Comparison of ENCODE assay signal across 7 mouse cellular contexts in genomic region chr6:97211981-97212380, GRCm38 (mm10). TPM values are rescaled to one million over a fixed set of nuclear protein-coding genes. Genes with fewer than 3 reads are reported as not detected.
DNase-seq lines count a peak whose midpoint lies in the region; ATAC-seq and TF ChIP-seq lines count a peak whose summit lies in the region.

No protein-coding gene starts in this region.

- peak overlapping the region; percentile 85 for H3K4me3 ChIP-seq in cerebellum, adult 2 months (replicated peaks; ENCODE audit: insufficient read depth, low read depth, low read length)
- peak overlapping the region; percentile 75 for H3K4me3 ChIP-seq in hindbrain, embryonic 13.5 days
- H3K4me3 ChIP-seq in megakaryocyte, embryonic 14.5 days (replicated peaks) = peak overlapping the region; percentile 98
- peak overlapping the region; percentile 71; the same call in 1 of the 2 replicates for H3K4me3 ChIP-seq in stomach, embryonic 14.5 days (ENCODE audit: low read depth, low read length)

- in situ Hi-C loops in Patski (cut with MboI; ENCODE audit: low pct_unique_long_range_greater_than_20kb) = no loop called here

- POLR2A ChIA-PET in Patski (lab: Charles Lee) = interaction anchor here (1.3 kb wide), 1 partner anchor 9 kb away, joined by 4 read pairs; no protein-coding TSS in a partner anchor

- H3K9ac ChIP-seq in hindbrain, embryonic 13.5 days = peak overlapping the region; percentile 89
- H3K9ac ChIP-seq in stomach, embryonic 14.5 days (replicated peaks; ENCODE audit: low read depth, low read length) = no peak overlapping the region

- TF ChIP-seq CTCF in Patski (IDR thresholded peaks at IDR 0.05) = no peak
- TF ChIP-seq CTCF in cerebellum, adult 2 months (IDR thresholded peaks at IDR 0.05; ENCODE audit: borderline replicate concordance, insufficient read depth, low read depth, low read length) = no peak

- 2% methylated on average over 12 of the region's 12 CpGs for WGBS in cerebellum, adult 2 months
- WGBS in hindbrain, embryonic 13.5 days = 78% methylated on average over 12 of the region's 12 CpGs
- 65% methylated on average over 12 of the region's 12 CpGs for WGBS in stomach, embryonic 14.5 days

- H3K36me3 ChIP-seq in hindbrain, embryonic 13.5 days = peaks cover 10% of the 10 kb centered on the region
- H3K36me3 ChIP-seq in megakaryocyte, embryonic 14.5 days (replicated peaks; ENCODE audit: low read length) = peaks cover 34% of the 10 kb centered on the region
- no peaks in the 10 kb centered on the region for H3K36me3 ChIP-seq in stomach, embryonic 14.5 days (ENCODE audit: control insufficient read depth, insufficient read depth, low read length)

- peak overlapping the region; percentile 63; the same call in 1 of the 2 replicates for H3K27ac ChIP-seq in cerebellum, adult 2 months (ENCODE audit: insufficient read depth, low read length)
- no peak overlapping the region for H3K27ac ChIP-seq in hindbrain, embryonic 13.5 days
- H3K27ac ChIP-seq in stomach, embryonic 14.5 days (ENCODE audit: low read length) = no peak overlapping the region

- intact Hi-C loops in left cerebral cortex, postnatal 25 days (cut with DNase I) = no loop called here

- ATAC-seq in Patski = peak; percentile 37
- ATAC-seq in hindbrain, embryonic 13.5 days (ENCODE audit: low FRiP score) = no peak
- ATAC-seq in stomach, embryonic 14.5 days (ENCODE audit: insufficient number of reproducible peaks, insufficient read depth, low FRiP score, low read depth) = no peak

- H3K4me2 ChIP-seq in hindbrain, embryonic 13.5 days = peak overlapping the region; percentile 73
- H3K4me2 ChIP-seq in stomach, embryonic 14.5 days (replicated peaks; ENCODE audit: low read depth, low read length) = peak overlapping the region; percentile 75

- TF ChIP-seq POLR2A in cerebellum, adult 2 months (IDR thresholded peaks at IDR 0.05; ENCODE audit: borderline replicate concordance, insufficient read depth, low read length) = no peak

- peaks cover 15% of the 10 kb centered on the region for H3K4me1 ChIP-seq in cerebellum, adult 2 months (ENCODE audit: control insufficient read depth, insufficient read depth, low read length)
- H3K4me1 ChIP-seq in hindbrain, embryonic 13.5 days (replicated peaks) = peaks cover 31% of the 10 kb centered on the region
- peaks cover 84% of the 10 kb centered on the region for H3K4me1 ChIP-seq in megakaryocyte, embryonic 14.5 days
- peaks cover 9% of the 10 kb centered on the region; the same call in 1 of the 2 replicates for H3K4me1 ChIP-seq in stomach, embryonic 14.5 days (ENCODE audit: control insufficient read depth, insufficient read depth, low read length)

- H3K9me3 ChIP-seq in hindbrain, embryonic 13.5 days = no peaks in the 10 kb centered on the region
- no peaks in the 10 kb centered on the region for H3K9me3 ChIP-seq in megakaryocyte, embryonic 14.5 days
- H3K9me3 ChIP-seq in stomach, embryonic 14.5 days (ENCODE audit: control insufficient read depth, low read depth, low read length) = no peaks in the 10 kb centered on the region

- no peak for DNase-seq in Patski (ENCODE audit: low read depth, low spot score)
- peak; percentile 80 to 90 for DNase-seq in cerebellum, adult 2 months
- peak; percentile 51 to 56 for DNase-seq in frontal cortex, postnatal 36 days (ENCODE audit: low spot score in 2 of 2)
- peak; percentile 49 to 87 for DNase-seq in left cerebral cortex, postnatal 25 days (ENCODE audit: low spot score in 2 of 2)

- CTCF ChIA-PET in Patski (lab: Charles Lee) = interaction anchor here (1.0 to 3.4 kb wide), 3 partner anchors 10 to 206 kb away, joined by 4 to 11 read pairs (median 6); no protein-coding TSS in a partner anchor

- H3K27me3 ChIP-seq in Patski = no peaks in the 10 kb centered on the region
- H3K27me3 ChIP-seq in cerebellum, adult 2 months (ENCODE audit: control insufficient read depth, insufficient read depth, low read length) = no peaks in the 10 kb centered on the region
- H3K27me3 ChIP-seq in hindbrain, embryonic 13.5 days = no peaks in the 10 kb centered on the region
- H3K27me3 ChIP-seq in megakaryocyte, embryonic 14.5 days (replicated peaks) = no peaks in the 10 kb centered on the region
- H3K27me3 ChIP-seq in stomach, embryonic 14.5 days (ENCODE audit: control insufficient read depth, insufficient read depth, low read length) = no peaks in the 10 kb centered on the region

RNA-seq across cellular contexts. Expression of gene Arl6ip5, which starts 1.5 kb away (rescaled TPM):
- polyA plus RNA-seq in Patski (2021) = 165 TPM
- polyA plus RNA-seq in cerebellum, adult 2 months (2012; rRNA removed) = 179 and 181 TPM in 2 replicates
- 120 and 122 TPM in 2 replicates for polyA plus RNA-seq in hindbrain, embryonic 13.5 days (2015; fragmentation: Nextera tagmentation; extraction: Ambion mirVana)
- total RNA-seq in left cerebral cortex, postnatal 25 days (2021) = 100 to 1,000 TPM; 199 to 212 TPM
- polyA plus RNA-seq in megakaryocyte, embryonic 14.5 days (2012; ENCODE audit: insufficient read depth, low replicate concordance) = 8.1 and 25.3 TPM in 2 replicates
- polyA plus RNA-seq in stomach, embryonic 14.5 days (2014; fragmentation: Nextera tagmentation; extraction: Ambion mirVana) = 29.0 and 34.5 TPM in 2 replicates

RNA-seq across cellular contexts. Expression of gene Uba3, which starts 6.5 kb away (rescaled TPM):
- polyA plus RNA-seq in Patski (2021) = 118 TPM
- 79.1 and 80.4 TPM in 2 replicates for polyA plus RNA-seq in cerebellum, adult 2 months (2012; rRNA removed)
- 91.5 and 93.0 TPM in 2 replicates for polyA plus RNA-seq in hindbrain, embryonic 13.5 days (2015; fragmentation: Nextera tagmentation; extraction: Ambion mirVana)
- 10 to 100 TPM; 68.6 to 75.2 TPM for total RNA-seq in left cerebral cortex, postnatal 25 days (2021)
- polyA plus RNA-seq in megakaryocyte, embryonic 14.5 days (2012; ENCODE audit: insufficient read depth, low replicate concordance) = 4.7 and 9.4 TPM in 2 replicates
- 79.9 and 85.7 TPM in 2 replicates for polyA plus RNA-seq in stomach, embryonic 14.5 days (2014; fragmentation: Nextera tagmentation; extraction: Ambion mirVana)

RNA-seq across cellular contexts. Expression of gene Tmf1, which starts 33.1 kb away (rescaled TPM):
- polyA plus RNA-seq in Patski (2021) = 49.1 TPM
- 13.4 and 14.2 TPM in 2 replicates for polyA plus RNA-seq in cerebellum, adult 2 months (2012; rRNA removed)
- polyA plus RNA-seq in hindbrain, embryonic 13.5 days (2015; fragmentation: Nextera tagmentation; extraction: Ambion mirVana) = 43.9 and 44.5 TPM in 2 replicates
- total RNA-seq in left cerebral cortex, postnatal 25 days (2021) = 10 to 100 TPM; 50.0 to 54.9 TPM
- 0.52 and 2.5 TPM in 2 replicates for polyA plus RNA-seq in megakaryocyte, embryonic 14.5 days (2012; ENCODE audit: insufficient read depth, low replicate concordance)
- 34.4 and 36.1 TPM in 2 replicates for polyA plus RNA-seq in stomach, embryonic 14.5 days (2014; fragmentation: Nextera tagmentation; extraction: Ambion mirVana)

RNA-seq across cellular contexts. Expression of gene Lmod3, which starts 40.6 kb away (rescaled TPM):
- not detected for polyA plus RNA-seq in Patski (2021)
- 0.06 and 0.08 TPM in 2 replicates for polyA plus RNA-seq in cerebellum, adult 2 months (2012; rRNA removed)
- polyA plus RNA-seq in hindbrain, embryonic 13.5 days (2015; fragmentation: Nextera tagmentation; extraction: Ambion mirVana) = 0.08 and 0.17 TPM in 2 replicates
- total RNA-seq in left cerebral cortex, postnatal 25 days (2021) = not detected
- polyA plus RNA-seq in megakaryocyte, embryonic 14.5 days (2012; ENCODE audit: insufficient read depth, low replicate concordance) = not detected in 2 replicates
- not detected in 2 replicates for polyA plus RNA-seq in stomach, embryonic 14.5 days (2014; fragmentation: Nextera tagmentation; extraction: Ambion mirVana)
